Mouse (Mus musculus): ENCODE measurements around the gene Map2k6. TPM values are rescaled to one million over a fixed set of nuclear protein-coding genes. Genes with fewer than 3 reads are reported as not detected.

The Map2k6 gene
- total RNA-seq, 2 experiments from 2014 or later = 10.4 to 13.8 TPM

DNA sequence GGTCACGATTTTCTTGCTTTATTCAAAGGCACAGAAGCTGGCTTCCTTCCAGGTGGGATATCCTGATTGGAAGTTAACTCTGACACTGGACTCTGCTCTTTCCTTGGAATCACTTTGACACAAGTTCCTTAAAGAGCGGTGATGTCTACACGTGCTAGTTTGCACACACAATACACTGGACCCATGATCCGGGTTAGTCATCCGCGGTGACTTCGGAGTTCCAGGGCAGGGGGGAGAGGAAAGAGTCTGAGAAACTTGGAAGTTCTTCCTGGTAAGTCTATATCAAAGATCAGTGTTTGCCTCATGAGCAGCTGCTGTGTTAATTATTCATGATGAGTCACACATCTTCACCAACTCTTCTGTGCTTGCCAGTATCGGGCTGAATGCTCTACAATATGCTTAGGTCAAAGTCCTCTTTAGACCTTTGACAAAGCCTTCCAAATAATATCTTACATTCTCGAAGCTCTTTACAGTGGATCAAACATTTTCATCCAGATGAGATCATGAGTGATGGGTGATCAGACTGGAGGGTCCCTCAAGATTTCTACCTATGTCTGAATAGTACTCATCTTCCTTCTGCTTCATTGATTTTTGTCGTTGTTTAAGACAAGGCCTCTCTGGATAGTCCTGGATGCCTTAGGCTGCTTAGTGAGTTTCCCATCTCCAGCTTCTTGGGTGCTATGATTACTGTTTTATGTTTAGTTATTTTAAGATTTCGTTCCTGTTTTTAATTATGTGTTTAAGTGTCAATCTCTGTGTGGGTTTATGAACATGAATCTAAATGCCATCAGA, 145.7 kb downstream of the Map2k6 start:
- no peak for ATAC-seq (replicated peaks; ENCODE audit: poor library complexity)

DNA sequence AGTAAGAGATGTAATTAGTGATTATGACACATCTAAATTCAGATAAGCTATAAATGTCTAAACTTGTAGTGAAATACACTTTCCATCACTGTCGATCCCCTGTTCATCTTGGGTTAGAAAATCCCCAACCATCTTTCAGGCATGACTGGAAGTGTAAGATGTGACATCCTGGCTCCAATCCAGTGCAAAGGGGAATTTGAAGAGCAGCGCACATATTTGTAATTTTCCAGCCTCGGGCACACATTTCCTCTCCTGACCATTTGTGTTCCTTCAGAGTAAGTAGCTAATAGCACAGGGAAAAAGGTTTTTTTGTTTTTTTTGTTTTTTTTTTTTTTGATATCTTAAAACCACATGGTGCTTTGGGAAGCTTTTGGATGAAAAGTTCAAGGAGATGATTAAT, 146.5 kb downstream of the Map2k6 start:
- ATAC-seq (replicated peaks; ENCODE audit: poor library complexity) = no peak

DNA sequence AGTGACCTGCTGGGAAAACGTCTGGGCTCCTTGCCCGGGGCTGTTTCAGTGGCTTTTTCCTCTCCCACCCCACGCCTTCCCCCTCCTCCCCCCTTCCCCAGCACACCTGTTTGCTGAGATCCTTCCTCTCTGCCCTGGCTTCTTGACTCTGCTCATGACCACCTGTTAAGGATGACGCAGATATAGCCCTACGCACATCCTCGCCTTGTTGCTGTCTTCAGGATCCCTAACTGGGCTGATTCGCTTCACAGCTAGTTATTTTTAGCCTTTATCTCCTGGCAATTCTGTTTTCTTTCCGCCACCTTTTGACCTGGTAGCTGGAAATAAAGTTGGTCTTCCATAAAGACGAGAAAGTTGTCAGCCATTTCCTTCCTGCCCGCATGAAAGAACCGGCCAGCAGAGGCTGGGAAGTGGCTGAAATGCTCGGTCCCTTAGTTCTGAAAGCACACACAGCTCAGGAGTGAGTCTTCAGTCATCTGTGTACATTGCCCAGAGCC, 152.6 kb downstream of the Map2k6 start:
- ATAC-seq (replicated peaks; ENCODE audit: poor library complexity) = no peak

DNA sequence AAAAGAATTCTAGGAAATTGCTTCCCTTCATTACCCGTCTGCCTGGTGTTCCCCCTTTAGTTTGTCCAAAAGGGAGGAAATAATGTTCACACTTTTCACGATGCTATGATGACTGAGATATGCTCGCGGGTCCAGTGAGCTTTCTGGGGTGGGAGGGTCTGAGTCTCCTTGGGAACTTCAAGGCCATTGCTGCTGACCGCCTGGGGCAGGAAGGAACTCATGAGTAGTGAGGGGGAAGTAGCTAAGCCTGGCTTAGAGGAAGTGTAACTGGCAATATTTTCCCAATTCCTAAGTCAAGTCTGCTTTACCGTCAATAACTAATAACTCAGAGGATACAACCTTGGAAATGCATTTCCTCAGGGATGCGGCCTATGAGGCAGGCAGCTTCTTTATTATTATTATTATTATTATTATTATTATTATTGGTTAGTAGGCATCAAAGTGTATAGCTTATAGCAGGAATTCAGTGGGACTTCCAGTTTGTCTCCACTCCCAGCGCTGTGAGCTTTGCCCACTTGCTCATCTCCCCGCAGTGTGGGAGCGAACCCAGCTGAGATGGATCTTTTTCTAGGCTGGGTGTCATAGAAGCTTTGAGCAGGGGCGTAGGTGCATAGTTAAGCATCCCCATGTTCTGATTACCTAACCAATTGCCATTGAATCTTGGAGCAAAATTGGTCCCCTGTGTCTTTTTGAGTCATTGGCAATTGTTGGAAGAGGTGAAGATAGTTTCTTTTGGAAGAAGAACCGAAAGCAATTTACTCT, 163.6 kb downstream of the Map2k6 start:
- ATAC-seq (replicated peaks; ENCODE audit: poor library complexity) = peak; percentile 70

DNA sequence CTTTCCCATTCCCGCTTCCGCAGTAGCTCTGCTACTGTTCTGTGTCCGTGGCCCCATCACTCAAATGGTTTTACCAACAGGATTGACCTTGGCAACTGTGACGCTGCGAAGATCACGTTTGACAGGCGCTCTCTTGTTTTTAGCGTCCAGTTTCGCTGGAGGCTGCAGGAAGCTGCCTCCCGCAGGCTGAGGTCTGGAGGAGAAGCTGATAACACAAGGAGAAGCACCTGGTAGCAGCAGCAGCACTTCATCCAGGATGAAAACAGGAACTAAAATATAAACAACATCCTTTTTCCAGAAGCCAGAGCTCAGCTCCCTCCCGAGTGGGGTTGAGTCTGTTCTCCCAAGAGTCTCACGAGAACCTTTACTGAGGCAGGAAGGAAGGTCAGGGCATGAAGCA, 164.3 kb downstream of the Map2k6 start:
- peak; percentile 55 for ATAC-seq (replicated peaks; ENCODE audit: poor library complexity)

DNA sequence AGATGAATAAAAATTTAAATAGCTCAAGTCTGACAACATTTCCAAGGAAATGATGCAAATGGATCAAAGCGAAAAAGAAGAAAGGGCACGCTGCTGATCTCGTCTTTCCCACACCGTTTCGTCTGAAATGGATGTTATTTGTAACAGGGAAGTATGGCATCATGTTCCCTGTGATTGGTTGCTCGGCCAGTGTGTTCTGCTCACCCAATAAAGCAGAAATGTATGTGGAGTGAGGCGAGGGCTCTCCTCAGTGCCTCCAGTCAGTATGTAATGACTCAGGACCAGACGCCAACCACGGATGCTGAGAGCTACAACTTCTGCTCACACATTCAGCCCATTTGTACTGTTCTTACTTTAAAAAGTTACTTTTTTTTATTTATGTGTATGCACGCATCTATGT, 164.9 kb downstream of the Map2k6 start:
- peak; percentile 54; the same call in 1 of the 2 replicates for ATAC-seq (replicated peaks; ENCODE audit: poor library complexity)

DNA sequence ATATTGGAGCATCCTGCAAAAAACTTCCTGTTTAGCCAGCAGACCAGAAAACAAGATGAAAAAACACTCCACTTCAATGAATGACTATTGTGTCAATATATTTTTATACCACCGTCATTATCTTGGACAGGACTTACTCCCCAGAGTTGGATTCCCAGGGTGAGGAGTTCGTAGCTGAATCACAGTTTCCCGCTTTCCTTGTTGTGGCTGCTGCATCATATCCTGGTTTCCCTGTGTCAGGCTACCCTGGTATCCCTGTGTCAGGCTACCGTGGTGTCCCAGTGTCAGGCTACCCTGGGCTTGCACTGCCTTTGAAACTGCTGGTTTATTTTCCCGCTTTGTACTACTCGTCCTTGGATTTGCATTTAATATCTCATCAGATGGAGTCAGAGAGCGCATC, 167.4 kb downstream of the Map2k6 start:
- no peak for ATAC-seq (replicated peaks; ENCODE audit: poor library complexity)

DNA sequence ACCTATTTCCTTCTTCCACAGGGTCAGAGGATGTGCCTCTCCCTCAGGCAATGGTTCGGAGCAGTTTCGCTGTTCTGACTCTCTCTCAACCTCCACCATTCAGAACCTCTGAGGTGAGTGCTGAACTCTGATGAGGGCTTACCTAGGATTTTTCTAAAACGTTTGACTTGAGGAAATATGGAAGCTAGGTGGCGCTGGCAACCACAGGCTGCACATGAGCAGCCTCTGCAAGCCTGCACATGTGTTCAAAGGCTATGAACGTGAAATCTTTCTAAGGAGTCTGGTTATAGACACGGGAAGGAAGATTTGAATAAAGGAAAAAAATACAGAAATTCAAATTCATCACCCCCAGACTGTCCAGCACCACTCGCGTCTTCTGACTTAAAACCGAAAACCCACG, 173.6 kb downstream of the Map2k6 start:
- ATAC-seq (replicated peaks; ENCODE audit: poor library complexity) = peak; percentile 82

Other genes with a start within 250 kb of the Map2k6 start
- gene Abca9, start 230.9 kb upstream of the Map2k6 start, total RNA-seq (2015) = 3.4 and 3.7 TPM in 2 replicates
- gene Abca9, start 230.9 kb upstream of the Map2k6 start, total RNA-seq (2017) = 3.1 and 3.8 TPM in 2 replicates
- 1.3 TPM in 1 of 2 replicates, not detected in the other for gene Abca6, start 147.3 kb upstream of the Map2k6 start, total RNA-seq (2015)
- gene Abca6, start 147.3 kb upstream of the Map2k6 start, total RNA-seq (2017) = 0.04 and 1.2 TPM in 2 replicates
- 0.02 and 0.52 TPM in 2 replicates for gene Abca5, start 61.4 kb upstream of the Map2k6 start, total RNA-seq (2015)
- gene Abca5, start 61.4 kb upstream of the Map2k6 start, total RNA-seq (2017) = 0.20 and 0.62 TPM in 2 replicates

Data from megakaryocyte progenitor cell, adult 5-6 weeks (primary cell).